Mouse (Mus musculus): ENCODE measurements at regions not wholly inside any gene's neighbourhood (a gene's known extent, or its start where the extent isn't known, plus 50 kb on each side); places are given as distances from the start of the nearest gene placed in this dataset.

- no peaks in the 10 kb centered on the region for H3K36me3 ChIP-seq (ENCODE audit: control insufficient read depth, insufficient read depth, low read length)
- no peak for ATAC-seq (ENCODE audit: low FRiP score)
- H3K9me3 ChIP-seq (ENCODE audit: control insufficient read depth, low read length), result no peaks in the 10 kb centered on the region; the same call in 1 of the 2 replicates
- no peak for DNase-seq (ENCODE audit: low spot score, missing footprints)
- WGBS, result 84% methylated on average over 1 of the region's 1 CpGs
- no peaks in the 10 kb centered on the region for H3K27me3 ChIP-seq (ENCODE audit: control insufficient read depth, insufficient read depth, low read length)
- H3K9ac ChIP-seq (ENCODE audit: low read length), result no peak overlapping the region
- no peaks in the 10 kb centered on the region for H3K4me1 ChIP-seq (ENCODE audit: control insufficient read depth, insufficient read depth, low read length)
- no peak overlapping the region for H3K27ac ChIP-seq (ENCODE audit: low read depth, low read length)
- no peak overlapping the region for H3K4me3 ChIP-seq (ENCODE audit: low read depth, low read length)
- H3K4me2 ChIP-seq, result no peak overlapping the region
Observed at GRCm38 (mm10) chr6:103177851-103178250, 332.5 kb upstream of the Chl1 start.

GRCm38 (mm10) chr6:103183355-103183754 is 327.0 kb upstream of the Chl1 start:
- no peak overlapping the region for H3K9ac ChIP-seq (ENCODE audit: low read length)
- H3K27me3 ChIP-seq (ENCODE audit: control insufficient read depth, insufficient read depth, low read length), result no peaks in the 10 kb centered on the region
- H3K4me2 ChIP-seq, result no peak overlapping the region
- no peaks in the 10 kb centered on the region for H3K36me3 ChIP-seq (ENCODE audit: control insufficient read depth, insufficient read depth, low read length)
- H3K4me3 ChIP-seq (ENCODE audit: low read depth, low read length), result no peak overlapping the region
- H3K4me1 ChIP-seq (ENCODE audit: control insufficient read depth, insufficient read depth, low read length), result no peaks in the 10 kb centered on the region
- H3K27ac ChIP-seq (ENCODE audit: low read depth, low read length), result no peak overlapping the region
- DNase-seq (ENCODE audit: low spot score, missing footprints) (no peak), ATAC-seq (ENCODE audit: low FRiP score) (no peak)
- no peaks in the 10 kb centered on the region for H3K9me3 ChIP-seq (ENCODE audit: control insufficient read depth, low read length)

GRCm38 (mm10) chr6:103196838-103197237 is 313.5 kb upstream of the Chl1 start:
- H3K9ac ChIP-seq (ENCODE audit: low read length), result no peak overlapping the region
- H3K4me3 ChIP-seq (ENCODE audit: low read depth, low read length), result no peak overlapping the region
- H3K27me3 ChIP-seq (ENCODE audit: control insufficient read depth, insufficient read depth, low read length), result no peaks in the 10 kb centered on the region
- no peak overlapping the region for H3K4me2 ChIP-seq
- no peaks in the 10 kb centered on the region for H3K9me3 ChIP-seq (ENCODE audit: control insufficient read depth, low read length)
- no peaks in the 10 kb centered on the region for H3K36me3 ChIP-seq (ENCODE audit: control insufficient read depth, insufficient read depth, low read length)
- DNase-seq (ENCODE audit: low spot score, missing footprints) (no peak), ATAC-seq (ENCODE audit: low FRiP score) (no peak)
- 84% methylated on average over 6 of the region's 6 CpGs for WGBS
- no peaks in the 10 kb centered on the region for H3K4me1 ChIP-seq (ENCODE audit: control insufficient read depth, insufficient read depth, low read length)
- no peak overlapping the region for H3K27ac ChIP-seq (ENCODE audit: low read depth, low read length)

GRCm38 (mm10) chr6:103201605-103202004 is 308.8 kb upstream of the Chl1 start:
- H3K9me3 ChIP-seq (ENCODE audit: control insufficient read depth, low read length), result no peaks in the 10 kb centered on the region
- no peak overlapping the region for H3K4me3 ChIP-seq (ENCODE audit: low read depth, low read length)
- ATAC-seq (ENCODE audit: low FRiP score) (peak; percentile 68), DNase-seq (ENCODE audit: low spot score, missing footprints) (peak; percentile 88)
- WGBS, result 34% methylated on average over 1 of the region's 1 CpGs
- no peak overlapping the region for H3K27ac ChIP-seq (ENCODE audit: low read depth, low read length)
- no peaks in the 10 kb centered on the region for H3K4me1 ChIP-seq (ENCODE audit: control insufficient read depth, insufficient read depth, low read length)
- H3K27me3 ChIP-seq (ENCODE audit: control insufficient read depth, insufficient read depth, low read length), result no peaks in the 10 kb centered on the region
- no peaks in the 10 kb centered on the region for H3K36me3 ChIP-seq (ENCODE audit: control insufficient read depth, insufficient read depth, low read length)
- H3K4me2 ChIP-seq, result no peak overlapping the region
- H3K9ac ChIP-seq (ENCODE audit: low read length), result no peak overlapping the region

GRCm38 (mm10) chr6:103209202-103209601 is 301.2 kb upstream of the Chl1 start:
- H3K4me1 ChIP-seq (ENCODE audit: control insufficient read depth, insufficient read depth, low read length), result no peaks in the 10 kb centered on the region
- no peak overlapping the region for H3K9ac ChIP-seq (ENCODE audit: low read length)
- no peaks in the 10 kb centered on the region for H3K27me3 ChIP-seq (ENCODE audit: control insufficient read depth, insufficient read depth, low read length)
- H3K9me3 ChIP-seq (ENCODE audit: control insufficient read depth, low read length), result no peaks in the 10 kb centered on the region
- no peak overlapping the region for H3K4me3 ChIP-seq (ENCODE audit: low read depth, low read length)
- ATAC-seq (ENCODE audit: low FRiP score), result no peak
- no peaks in the 10 kb centered on the region for H3K36me3 ChIP-seq (ENCODE audit: control insufficient read depth, insufficient read depth, low read length)
- no peak overlapping the region for H3K27ac ChIP-seq (ENCODE audit: low read depth, low read length)
- no peak overlapping the region for H3K4me2 ChIP-seq
- no peak for DNase-seq (ENCODE audit: low spot score, missing footprints)

GRCm38 (mm10) chr6:103213160-103213559 is 297.2 kb upstream of the Chl1 start:
- 64% methylated on average over 6 of the region's 6 CpGs for WGBS
- DNase-seq (ENCODE audit: low spot score, missing footprints), result no peak
- peak; percentile 79 for ATAC-seq (ENCODE audit: low FRiP score)
- Histone ChIP-seq H3K9ac (ENCODE audit: low read length) (no peak overlapping the region), H3K27me3 (ENCODE audit: control insufficient read depth, insufficient read depth, low read length) (no peaks in the 10 kb centered on the region), H3K4me1 (ENCODE audit: control insufficient read depth, insufficient read depth, low read length) (no peaks in the 10 kb centered on the region), H3K27ac (ENCODE audit: low read depth, low read length) (no peak overlapping the region), H3K36me3 (ENCODE audit: control insufficient read depth, insufficient read depth, low read length) (no peaks in the 10 kb centered on the region), H3K4me2 (no peak overlapping the region), H3K4me3 (ENCODE audit: low read depth, low read length) (no peak overlapping the region), H3K9me3 (ENCODE audit: control insufficient read depth, low read length) (no peaks in the 10 kb centered on the region)

GRCm38 (mm10) chr6:103236896-103237295 is 273.5 kb upstream of the Chl1 start:
- ATAC-seq (ENCODE audit: low FRiP score) (no peak), DNase-seq (ENCODE audit: low spot score, missing footprints) (no peak)
- no peak overlapping the region for H3K9ac ChIP-seq (ENCODE audit: low read length)
- no peak overlapping the region for H3K4me3 ChIP-seq (ENCODE audit: low read depth, low read length)
- no peaks in the 10 kb centered on the region for H3K36me3 ChIP-seq (ENCODE audit: control insufficient read depth, insufficient read depth, low read length)
- no peaks in the 10 kb centered on the region for H3K27me3 ChIP-seq (ENCODE audit: control insufficient read depth, insufficient read depth, low read length)
- no peaks in the 10 kb centered on the region for H3K4me1 ChIP-seq (ENCODE audit: control insufficient read depth, insufficient read depth, low read length)
- no peak overlapping the region for H3K4me2 ChIP-seq
- no peaks in the 10 kb centered on the region for H3K9me3 ChIP-seq (ENCODE audit: control insufficient read depth, low read length)
- H3K27ac ChIP-seq (ENCODE audit: low read depth, low read length), result no peak overlapping the region

GRCm38 (mm10) chr6:103268984-103269383 is 241.4 kb upstream of the Chl1 start:
- H3K27ac ChIP-seq (ENCODE audit: low read depth, low read length), result no peak overlapping the region
- no peak overlapping the region for H3K4me2 ChIP-seq
- no peaks in the 10 kb centered on the region for H3K27me3 ChIP-seq (ENCODE audit: control insufficient read depth, insufficient read depth, low read length)
- H3K9me3 ChIP-seq (ENCODE audit: control insufficient read depth, low read length), result no peaks in the 10 kb centered on the region
- no peak overlapping the region for H3K9ac ChIP-seq (ENCODE audit: low read length)
- no peaks in the 10 kb centered on the region for H3K36me3 ChIP-seq (ENCODE audit: control insufficient read depth, insufficient read depth, low read length)
- no peaks in the 10 kb centered on the region for H3K4me1 ChIP-seq (ENCODE audit: control insufficient read depth, insufficient read depth, low read length)
- no peak overlapping the region for H3K4me3 ChIP-seq (ENCODE audit: low read depth, low read length)
- ATAC-seq (ENCODE audit: low FRiP score), result no peak
- WGBS, result 92% methylated on average over 5 of the region's 5 CpGs
- no peak for DNase-seq (ENCODE audit: low spot score, missing footprints)

GRCm38 (mm10) chr6:103272216-103272615 is 238.2 kb upstream of the Chl1 start:
- no peak overlapping the region for H3K4me3 ChIP-seq (ENCODE audit: low read depth, low read length)
- no peaks in the 10 kb centered on the region for H3K9me3 ChIP-seq (ENCODE audit: control insufficient read depth, low read length)
- H3K4me1 ChIP-seq (ENCODE audit: control insufficient read depth, insufficient read depth, low read length), result no peaks in the 10 kb centered on the region
- ATAC-seq (ENCODE audit: low FRiP score) (no peak), DNase-seq (ENCODE audit: low spot score, missing footprints) (no peak)
- no peaks in the 10 kb centered on the region for H3K27me3 ChIP-seq (ENCODE audit: control insufficient read depth, insufficient read depth, low read length)
- H3K27ac ChIP-seq (ENCODE audit: low read depth, low read length), result no peak overlapping the region
- no peaks in the 10 kb centered on the region for H3K36me3 ChIP-seq (ENCODE audit: control insufficient read depth, insufficient read depth, low read length)
- no peak overlapping the region for H3K4me2 ChIP-seq
- WGBS, result 80% methylated on average over 3 of the region's 3 CpGs
- H3K9ac ChIP-seq (ENCODE audit: low read length), result no peak overlapping the region

- no peaks in the 10 kb centered on the region for H3K4me1 ChIP-seq (ENCODE audit: control insufficient read depth, insufficient read depth, low read length)
- DNase-seq (ENCODE audit: low spot score, missing footprints), result no peak
- H3K9me3 ChIP-seq (ENCODE audit: control insufficient read depth, low read length), result no peaks in the 10 kb centered on the region
- no peaks in the 10 kb centered on the region for H3K27me3 ChIP-seq (ENCODE audit: control insufficient read depth, insufficient read depth, low read length)
- no peaks in the 10 kb centered on the region for H3K36me3 ChIP-seq (ENCODE audit: control insufficient read depth, insufficient read depth, low read length)
- no peak overlapping the region for H3K9ac ChIP-seq (ENCODE audit: low read length)
- H3K4me2 ChIP-seq, result no peak overlapping the region
- ATAC-seq (ENCODE audit: low FRiP score), result no peak
- WGBS, result 62% methylated on average over 4 of the region's 4 CpGs
- no peak overlapping the region for H3K27ac ChIP-seq (ENCODE audit: low read depth, low read length)
- no peak overlapping the region for H3K4me3 ChIP-seq (ENCODE audit: low read depth, low read length)
Observed at GRCm38 (mm10) chr6:103275071-103275470, 235.3 kb upstream of the Chl1 start.

Measured in midbrain, embryonic 11.5 days (tissue).